Mouse (Mus musculus) forebrain, embryonic 14.5 days (tissue): ENCODE measurements at regions not wholly inside any gene's neighbourhood (a gene's known extent, or its start where the extent isn't known, plus 50 kb on each side); places are given as distances from the start of the nearest gene placed in this dataset.
A peak's percentile ranks its signal among the peaks of the same experiment; 100 is the strongest.

ENCODE experiments used
- ATAC-seq: fragments of 200-750 bp; cut with Nextera tagmentation; 2 replicates; pipeline ENCODE4 v1.8.0; 2017; ENCODE audit warnings: mild to moderate bottlenecking, moderate library complexity
- DNase-seq: peaks from one replicate; pipeline ENCODE4 v3.0.0-alpha.2; 2015; ENCODE audit warnings: low spot score
- H3K27ac ChIP-seq: fragments of 300-500 bp; sonication (generic); 2 replicates; pipeline ENCODE4 v1.5.1; 2014; ENCODE audit warnings: low read depth, mild to moderate bottlenecking, control low read depth, low read length, moderate library complexity
- H3K27me3 ChIP-seq: fragments of 300-500 bp; sonication (generic); replicated peaks from 2 replicates; pipeline ENCODE4 v1.6.1; 2014; ENCODE audit warnings: low read length, control low read depth, mixed read lengths; ENCODE audit not compliant: control insufficient read depth, insufficient read depth
- H3K36me3 ChIP-seq: fragments of 300-500 bp; sonication (generic); 2 replicates; pipeline ENCODE4 v1.6.1; 2014; ENCODE audit warnings: low read length, control low read depth; ENCODE audit not compliant: control insufficient read depth, insufficient read depth
- H3K4me1 ChIP-seq: fragments of 300-500 bp; sonication (generic); 2 replicates; pipeline ENCODE4 v1.6.1; 2014; ENCODE audit warnings: antibody characterized with exemption, low read length, control low read depth; ENCODE audit not compliant: control insufficient read depth, insufficient read depth
- H3K4me2 ChIP-seq: fragments of 300-500 bp; sonication (generic); 2 replicates; pipeline ENCODE4 v1.6.1; 2014; ENCODE audit warnings: mild to moderate bottlenecking, control low read depth, low read length
- H3K4me3 ChIP-seq: fragments of 300-500 bp; sonication (generic); 2 replicates; pipeline ENCODE4 v1.5.1; 2014; ENCODE audit warnings: low read depth, low read length, control low read depth
- H3K9ac ChIP-seq: fragments of 300-500 bp; sonication (generic); 2 replicates; pipeline ENCODE4 v1.6.1; 2014; ENCODE audit warnings: mild to moderate bottlenecking, low read length, control low read depth, moderate library complexity
- H3K9me3 ChIP-seq: fragments of 300-500 bp; sonication (generic); replicated peaks from 2 replicates; pipeline ENCODE4 v1.6.1; 2016; ENCODE audit warnings: low read length, control low read depth, mixed read lengths; ENCODE audit not compliant: control insufficient read depth
- WGBS: fragments of 180-500 bp; shearing (Covaris S2); extraction: QIAGEN DNeasy Blood & Tissue Kit; methylation state at CpG from one replicate; pipeline ENCODE4 v1.1.7; 2014; 5-methylcytosine and 5-hydroxymethylcytosine counted together

GRCm38 (mm10) chr2:74199550-74199949, 288.4 kb upstream of the Atp5g3 start:
- Histone ChIP-seq H3K4me3 (no peak overlapping the region), H3K9ac (no peak overlapping the region), H3K4me2 (no peak overlapping the region), H3K9me3 (no peaks in the 10 kb centered on the region), H3K27ac (no peak overlapping the region), H3K4me1 (peaks cover 16% of the 10 kb centered on the region), H3K27me3 (no peaks in the 10 kb centered on the region), H3K36me3 (no peaks in the 10 kb centered on the region)
- no peak for ATAC-seq
- WGBS, result 74% methylated on average over 12 of the region's 12 CpGs
- no peak for DNase-seq

DNA sequence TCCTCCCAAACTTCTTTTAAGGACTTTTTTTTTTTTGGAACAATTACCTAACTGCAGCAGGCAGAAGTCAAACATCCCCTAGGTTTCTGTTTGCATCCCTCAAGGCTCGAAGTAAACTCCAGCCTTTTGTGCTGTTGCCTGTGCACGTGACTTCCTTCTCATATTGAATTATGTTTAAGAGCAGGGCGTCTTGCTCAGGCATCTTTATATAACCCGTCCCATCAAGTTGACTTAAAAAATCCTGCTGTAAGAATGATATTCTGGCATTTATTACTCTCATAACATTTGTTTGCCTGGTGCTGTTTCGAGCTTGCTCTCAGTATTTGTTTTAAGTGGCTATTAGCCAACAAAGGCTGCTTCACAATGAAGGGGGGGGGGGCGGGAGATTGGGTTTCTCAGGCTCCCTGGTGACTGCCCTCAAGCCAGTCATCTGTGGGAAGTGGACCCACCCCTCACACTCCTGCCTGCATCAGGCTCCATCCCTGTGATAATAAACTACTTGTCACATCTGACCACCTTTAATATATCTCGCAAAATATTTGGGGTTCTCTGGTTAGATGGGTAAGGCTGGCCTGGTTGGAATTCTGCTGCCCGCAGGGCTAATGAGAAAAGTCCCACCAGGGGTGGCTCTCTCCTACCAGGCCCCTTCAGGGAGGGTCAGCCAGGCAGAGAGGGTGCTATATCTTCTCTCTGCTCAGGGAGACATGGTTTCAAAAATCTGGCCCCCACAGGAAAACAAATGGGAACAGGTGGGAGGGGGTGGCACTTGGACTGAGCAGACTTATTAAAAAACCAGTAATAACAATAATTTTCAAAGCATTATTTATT, 277.1 kb upstream of the Atp5g3 start:
- DNase-seq (no peak), ATAC-seq (no peak)
- Histone ChIP-seq H3K27me3 (no peaks in the 10 kb centered on the region), H3K36me3 (no peaks in the 10 kb centered on the region), H3K4me3 (no peak overlapping the region), H3K9ac (no peak overlapping the region), H3K4me2 (no peak overlapping the region), H3K9me3 (peaks cover 4% of the 10 kb centered on the region; the same call in 1 of the 2 replicates), H3K27ac (no peak overlapping the region), H3K4me1 (no peaks in the 10 kb centered on the region)
- 25% methylated on average over 8 of the region's 8 CpGs for WGBS

GRCm38 (mm10) chr2:74178106-74178505, 267.0 kb upstream of the Atp5g3 start:
- H3K27me3 ChIP-seq, result no peaks in the 10 kb centered on the region
- WGBS, result 94% methylated on average over 1 of the region's 1 CpGs
- H3K4me1 ChIP-seq, result no peaks in the 10 kb centered on the region
- no peak overlapping the region for H3K4me3 ChIP-seq
- H3K36me3 ChIP-seq, result no peaks in the 10 kb centered on the region
- no peaks in the 10 kb centered on the region for H3K9me3 ChIP-seq
- ATAC-seq, result no peak
- no peak overlapping the region for H3K27ac ChIP-seq
- no peak overlapping the region for H3K4me2 ChIP-seq
- DNase-seq, result no peak
- no peak overlapping the region for H3K9ac ChIP-seq

GRCm38 (mm10) chr2:74168776-74169570, 257.8 kb upstream of the Atp5g3 start:
- peak; percentile 79 for DNase-seq

GRCm38 (mm10) chr2:74168307-74168706, 257.2 kb upstream of the Atp5g3 start:
- WGBS, result 88% methylated on average over 17 of the region's 17 CpGs
- no peak overlapping the region for H3K4me3 ChIP-seq
- 0 out of 2 replicates have a peak, but pooled peaks have one; percentile 12 for ATAC-seq
- H3K4me1 ChIP-seq, result peaks cover 10% of the 10 kb centered on the region; the same call in 1 of the 2 replicates
- H3K27me3 ChIP-seq, result no peaks in the 10 kb centered on the region
- no peak overlapping the region for H3K9ac ChIP-seq
- H3K36me3 ChIP-seq, result no peaks in the 10 kb centered on the region
- H3K9me3 ChIP-seq, result no peaks in the 10 kb centered on the region
- no peak for DNase-seq
- no peak overlapping the region for H3K27ac ChIP-seq
- H3K4me2 ChIP-seq, result no peak overlapping the region

More at GRCm38 (mm10) chr2:74168776-74169570, 257.8 kb upstream of the Atp5g3 start:
- no peak overlapping the region for H3K9ac ChIP-seq
- 0 out of 2 replicates have a peak overlapping the region, but pooled peaks have one; percentile 10 for H3K4me2 ChIP-seq
- H3K4me3 ChIP-seq, result no peak overlapping the region
- no peaks in the 10 kb centered on the region for H3K9me3 ChIP-seq
- H3K27ac ChIP-seq, result no peak overlapping the region
- no peaks in the 10 kb centered on the region for H3K27me3 ChIP-seq
- H3K4me1 ChIP-seq, result peaks cover 10% of the 10 kb centered on the region; the same call in 1 of the 2 replicates
- peak; percentile 81 for ATAC-seq
- no peaks in the 10 kb centered on the region for H3K36me3 ChIP-seq
- 39% methylated on average over 16 of the region's 16 CpGs for WGBS

DNA sequence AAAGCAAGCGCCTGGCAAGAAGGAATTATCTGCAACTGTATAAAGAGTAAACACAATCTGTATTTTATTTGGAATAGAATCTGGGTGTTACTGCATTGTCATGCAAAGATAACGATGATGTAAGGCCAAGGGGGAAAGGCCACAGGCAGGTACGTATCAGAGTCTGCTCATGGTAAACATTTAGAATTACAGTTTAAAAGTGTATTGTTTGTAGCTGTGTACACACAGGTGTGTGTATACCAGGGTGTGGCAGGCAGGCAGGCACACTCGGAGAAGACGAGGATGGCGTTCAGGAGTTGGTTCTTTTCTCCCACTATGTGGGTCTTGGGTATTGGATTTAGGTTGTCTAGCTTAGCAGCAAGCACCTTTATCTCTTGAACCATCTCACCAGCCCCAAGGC, 242.9 kb upstream of the Atp5g3 start:
- Histone ChIP-seq H3K27me3 (no peaks in the 10 kb centered on the region), H3K36me3 (no peaks in the 10 kb centered on the region), H3K27ac (no peak overlapping the region), H3K4me3 (no peak overlapping the region), H3K4me2 (no peak overlapping the region), H3K9me3 (no peaks in the 10 kb centered on the region), H3K9ac (no peak overlapping the region), H3K4me1 (peaks cover 23% of the 10 kb centered on the region)
- 62% methylated on average over 6 of the region's 6 CpGs for WGBS
- no peak for DNase-seq
- no peak for ATAC-seq

GRCm38 (mm10) chr2:74153247-74153850, 242.2 kb upstream of the Atp5g3 start:
- 14% methylated on average over 5 of the region's 5 CpGs for WGBS
- no peak overlapping the region for H3K9ac ChIP-seq
- DNase-seq (peak; percentile 37), ATAC-seq (no peak; the same call in 1 of the 2 replicates)
- no peaks in the 10 kb centered on the region for H3K9me3 ChIP-seq
- no peaks in the 10 kb centered on the region for H3K27me3 ChIP-seq
- H3K27ac ChIP-seq, result peak overlapping the region; percentile 55; the same call in 1 of the 2 replicates
- peak overlapping the region; percentile 33 for H3K4me2 ChIP-seq
- no peak overlapping the region for H3K4me3 ChIP-seq
- H3K36me3 ChIP-seq, result no peaks in the 10 kb centered on the region
- H3K4me1 ChIP-seq, result peaks cover 23% of the 10 kb centered on the region

DNA sequence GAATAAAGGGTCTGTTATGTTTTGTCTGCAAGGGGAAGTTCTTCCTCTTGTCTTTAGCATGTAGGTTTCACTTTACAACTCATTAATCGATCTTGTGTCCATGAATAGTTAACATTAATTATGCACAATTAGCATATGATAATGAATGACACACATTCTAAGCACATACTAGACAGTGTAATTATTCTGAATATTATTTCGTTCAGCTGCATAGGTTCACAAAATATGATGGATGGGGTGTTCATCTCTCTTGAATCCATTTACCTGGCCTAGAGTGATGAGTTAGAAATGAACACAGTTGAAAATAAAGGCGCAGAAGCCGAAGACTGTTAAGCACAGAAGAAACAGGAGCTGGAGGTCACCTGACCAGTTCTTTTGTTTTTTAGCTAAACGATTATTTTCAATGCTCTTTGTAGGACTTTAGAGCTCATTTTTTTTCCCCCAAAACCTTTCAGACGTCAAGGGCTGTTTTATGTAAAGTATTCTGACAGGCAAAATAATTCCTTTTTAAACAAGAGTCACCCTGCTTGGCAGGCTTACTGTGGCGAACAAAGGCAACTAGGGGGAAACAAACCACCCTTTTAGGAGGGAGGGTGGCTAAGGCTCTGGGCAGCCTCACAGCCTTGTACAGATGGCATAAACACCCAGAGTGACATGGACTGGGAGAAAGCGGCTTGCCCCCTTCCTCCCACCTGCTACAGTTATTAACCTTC, 241.6 kb upstream of the Atp5g3 start:
- peak overlapping the region; percentile 33 for H3K4me2 ChIP-seq
- peak overlapping the region; percentile 55; the same call in 1 of the 2 replicates for H3K27ac ChIP-seq
- H3K4me3 ChIP-seq, result no peak overlapping the region
- H3K36me3 ChIP-seq, result no peaks in the 10 kb centered on the region
- ATAC-seq (peak; percentile 95), DNase-seq (peak; percentile 84)
- H3K27me3 ChIP-seq, result no peaks in the 10 kb centered on the region
- WGBS, result 3% methylated on average over 8 of the region's 8 CpGs
- peaks cover 23% of the 10 kb centered on the region for H3K4me1 ChIP-seq
- no peak overlapping the region for H3K9ac ChIP-seq
- H3K9me3 ChIP-seq, result no peaks in the 10 kb centered on the region
